Mouse (Mus musculus): ENCODE measurements around the gene Dazap2.

DNA sequence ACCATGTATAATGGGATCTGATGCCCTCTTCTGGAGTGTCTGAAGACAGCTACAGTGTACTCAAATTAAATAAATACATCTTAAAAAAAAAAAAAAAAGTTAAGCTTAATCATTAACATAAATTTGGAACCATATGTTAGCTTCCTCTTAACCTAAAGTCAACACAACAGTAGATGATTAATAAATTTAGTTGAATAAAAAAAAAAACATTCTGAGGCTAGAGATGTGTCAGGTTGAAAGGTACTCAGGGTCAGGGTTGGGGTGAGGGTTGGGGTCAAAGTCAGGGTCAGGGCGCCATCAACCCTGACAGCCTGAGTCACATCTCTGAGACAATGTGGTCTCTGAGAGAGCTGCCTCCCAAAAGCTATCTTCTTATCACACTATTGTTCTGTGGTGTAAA is 39.1 kb downstream of the Dazap2 start:
- no peak for TF ChIP-seq CTCF (conservative IDR thresholded peaks at IDR 0.05; ENCODE audit: low read length)
- no peak for TF ChIP-seq POU5F1 (IDR thresholded peaks at IDR 0.05; ENCODE audit: borderline replicate concordance, low read length)
